Mouse (Mus musculus): ENCODE data around the gene Car12.

Car12 gene

GRCm38 (mm10) chr9:66710626-66711025 lies 2.9 kb upstream of the Car12 start:
- DNase-seq (ENCODE audit: low spot score): no peak

GRCm38 (mm10) chr9:66714022-66714515 lies 583 bp downstream of the Car12 start:
- DNase-seq (ENCODE audit: low spot score): no peak

GRCm38 (mm10) chr9:66715361-66715760 lies 1.9 kb downstream of the Car12 start:
- no peak for DNase-seq (ENCODE audit: low spot score)

- DNase-seq (ENCODE audit: low spot score): no peak
Observed at GRCm38 (mm10) chr9:66716533-66716932, 3.0 kb downstream of the Car12 start.

GRCm38 (mm10) chr9:66720686-66721450 lies 7.4 kb downstream of the Car12 start:
- DNase-seq (ENCODE audit: low spot score): no peak

GRCm38 (mm10) chr9:66722187-66722868 lies 8.8 kb downstream of the Car12 start:
- no peak for DNase-seq (ENCODE audit: low spot score)

GRCm38 (mm10) chr9:66722869-66723272 lies 9.4 kb downstream of the Car12 start:
- DNase-seq (ENCODE audit: low spot score): no peak

GRCm38 (mm10) chr9:66725591-66725990 lies 12.1 kb downstream of the Car12 start:
- no peak for DNase-seq (ENCODE audit: low spot score)

- DNase-seq (ENCODE audit: low spot score): no peak
Observed at GRCm38 (mm10) chr9:66727333-66727732, 13.8 kb downstream of the Car12 start.

- DNase-seq (ENCODE audit: low spot score): no peak
Observed at GRCm38 (mm10) chr9:66730556-66730955, 17.1 kb downstream of the Car12 start.

GRCm38 (mm10) chr9:66731284-66731683 lies 17.8 kb downstream of the Car12 start:
- DNase-seq (ENCODE audit: low spot score): no peak

GRCm38 (mm10) chr9:66732791-66733691 lies 19.6 kb downstream of the Car12 start:
- DNase-seq (ENCODE audit: low spot score): peak; percentile 54

GRCm38 (mm10) chr9:66734568-66734967 lies 21.1 kb downstream of the Car12 start:
- DNase-seq (ENCODE audit: low spot score): no peak

- DNase-seq (ENCODE audit: low spot score): no peak
Observed at GRCm38 (mm10) chr9:66735122-66735521, 21.6 kb downstream of the Car12 start.

- no peak for DNase-seq (ENCODE audit: low spot score)
Observed at GRCm38 (mm10) chr9:66736016-66736415, 22.5 kb downstream of the Car12 start.

GRCm38 (mm10) chr9:66736551-66736950 lies 23.1 kb downstream of the Car12 start:
- DNase-seq (ENCODE audit: low spot score): no peak

GRCm38 (mm10) chr9:66739516-66739915 lies 26.0 kb downstream of the Car12 start:
- DNase-seq (ENCODE audit: low spot score): no peak

GRCm38 (mm10) chr9:66744531-66744930 lies 31.0 kb downstream of the Car12 start:
- no peak for DNase-seq (ENCODE audit: low spot score)

- DNase-seq (ENCODE audit: low spot score): no peak
Observed at GRCm38 (mm10) chr9:66748390-66748789, 34.9 kb downstream of the Car12 start.

- DNase-seq (ENCODE audit: low spot score): no peak
Observed at GRCm38 (mm10) chr9:66752849-66753248, 39.4 kb downstream of the Car12 start.

- DNase-seq (ENCODE audit: low spot score): no peak
Observed at GRCm38 (mm10) chr9:66760991-66761390, 47.5 kb downstream of the Car12 start.

GRCm38 (mm10) chr9:66768721-66769120 lies 55.2 kb downstream of the Car12 start:
- DNase-seq (ENCODE audit: low spot score): no peak

Measured in testis, postnatal 10 days (tissue).